Mouse (Mus musculus): ENCODE measurements at regions not wholly inside any gene's neighbourhood (a gene's known extent, or its start where the extent isn't known, plus 50 kb on each side); places are given as distances from the start of the nearest gene placed in this dataset.

- no peak for DNase-seq
These were observed 198.7 kb downstream of the Epha4 start for GRCm38 (mm10) chr1:77316198-77316597.

Data from thymus, postnatal 4 days (tissue).